Mouse (Mus musculus): ENCODE results near the gene Itgad. TPM values are rescaled to one million over a fixed set of nuclear protein-coding genes. Genes with fewer than 3 reads are reported as not detected.
A peak's percentile ranks its signal among the peaks of the same experiment; 100 is the strongest.

Itgad gene
- polyA plus RNA-seq, 1 experiment from 2014 or later = not detected

DNA sequence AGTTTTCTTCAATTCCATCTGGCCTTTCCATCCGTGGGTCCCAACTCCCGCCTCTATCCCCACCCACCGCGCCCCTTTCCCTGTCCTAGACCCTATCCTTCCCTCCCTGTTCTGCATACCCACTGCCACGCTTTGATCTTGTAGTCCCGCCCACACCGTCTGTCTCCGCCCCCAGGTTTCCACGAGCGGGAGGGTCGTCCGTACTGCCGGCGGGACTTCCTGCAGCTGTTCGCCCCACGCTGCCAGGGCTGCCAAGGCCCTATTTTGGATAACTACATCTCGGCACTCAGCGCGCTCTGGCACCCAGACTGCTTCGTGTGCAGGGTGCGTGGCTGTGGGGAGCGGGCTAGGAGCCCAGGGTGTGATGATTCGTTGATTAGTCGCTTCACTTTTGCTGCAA, 98.4 kb downstream of the Itgad start:
- TF ChIP-seq EP300 (optimal IDR thresholded peaks at IDR 0.05) (no peak), CTCF (IDR thresholded peaks at IDR 0.05; ENCODE audit: low read depth) (no peak)
- Histone ChIP-seq H3K9ac (ENCODE audit: low read length) (no peak overlapping the region), H3K4me2 (replicated peaks; ENCODE audit: low read depth) (peak overlapping the region; percentile 35), H3K27me3 (ENCODE audit: control insufficient read depth, insufficient read depth, low read length) (no peaks in the 10 kb centered on the region), H3K4me3 (ENCODE audit: low read depth, low read length) (no peak overlapping the region), H3K4me1 (replicated peaks; ENCODE audit: control insufficient read depth, insufficient read depth) (no peaks in the 10 kb centered on the region), H3K9me3 (ENCODE audit: control insufficient read depth, low read length) (no peaks in the 10 kb centered on the region), H3K36me3 (ENCODE audit: control insufficient read depth, insufficient read depth, low read length) (peaks cover 12% of the 10 kb centered on the region), H3K27ac (replicated peaks) (no peak overlapping the region)
- WGBS = 18% methylated on average over 24 of the region's 24 CpGs
- DNase-seq (ENCODE audit: low spot score) (peak; percentile 41), ATAC-seq (ENCODE audit: low FRiP score, low TSS enrichment) (no peak)

DNA sequence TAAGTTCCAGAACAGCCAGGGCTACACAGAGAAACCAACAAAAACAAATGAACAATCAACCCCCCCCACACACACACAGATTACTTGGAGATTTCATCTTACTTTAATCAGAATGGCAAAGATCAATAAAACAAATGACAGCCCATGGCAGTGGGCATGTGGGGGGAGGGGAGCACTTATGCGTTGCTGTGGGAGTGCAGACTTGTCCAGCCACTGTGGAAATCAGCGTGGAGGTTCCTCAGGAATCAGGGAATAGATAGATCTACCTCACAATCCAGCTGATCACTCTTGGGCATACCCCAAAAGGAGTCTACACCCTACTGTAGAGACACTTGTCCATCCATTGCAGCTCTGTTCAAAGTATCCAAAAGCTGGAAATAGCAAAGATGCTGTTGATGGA, 100.8 kb downstream of the Itgad start:
- DNase-seq (ENCODE audit: low spot score) (no peak), ATAC-seq (ENCODE audit: low FRiP score, low TSS enrichment) (no peak)
- Histone ChIP-seq H3K36me3 (ENCODE audit: control insufficient read depth, insufficient read depth, low read length) (peaks cover 12% of the 10 kb centered on the region), H3K4me2 (replicated peaks; ENCODE audit: low read depth) (no peak overlapping the region), H3K4me1 (replicated peaks; ENCODE audit: control insufficient read depth, insufficient read depth) (no peaks in the 10 kb centered on the region), H3K9me3 (ENCODE audit: control insufficient read depth, low read length) (no peaks in the 10 kb centered on the region), H3K27me3 (ENCODE audit: control insufficient read depth, insufficient read depth, low read length) (no peaks in the 10 kb centered on the region), H3K27ac (replicated peaks) (no peak overlapping the region), H3K9ac (ENCODE audit: low read length) (no peak overlapping the region), H3K4me3 (ENCODE audit: low read depth, low read length) (no peak overlapping the region)
- 52% methylated on average over 2 of the region's 2 CpGs for WGBS
- TF ChIP-seq CTCF (IDR thresholded peaks at IDR 0.05; ENCODE audit: low read depth) (no peak), EP300 (optimal IDR thresholded peaks at IDR 0.05) (no peak)

DNA sequence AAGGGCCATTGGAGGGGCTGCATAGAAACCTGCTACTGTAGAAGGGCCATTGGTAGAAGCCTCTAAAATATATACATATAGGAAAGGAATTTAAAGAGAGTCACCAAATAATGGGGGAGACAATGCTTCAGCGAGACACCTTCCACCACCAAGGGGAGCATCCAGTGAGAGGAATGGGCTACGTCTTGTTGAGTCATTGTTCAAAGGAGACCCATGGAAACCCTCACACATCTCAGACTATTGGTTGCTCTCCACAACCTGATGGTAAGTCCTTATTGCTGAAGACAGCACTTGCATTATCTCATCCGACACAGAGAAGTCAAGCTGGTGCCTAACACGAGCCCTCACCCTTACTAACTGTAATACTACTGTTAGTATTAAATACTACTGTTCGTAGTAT, 101.6 kb downstream of the Itgad start:
- H3K9ac ChIP-seq (ENCODE audit: low read length) = no peak overlapping the region
- 78% methylated on average over 5 of the region's 5 CpGs for WGBS
- H3K27me3 ChIP-seq (ENCODE audit: control insufficient read depth, insufficient read depth, low read length) = no peaks in the 10 kb centered on the region
- H3K27ac ChIP-seq (replicated peaks) = no peak overlapping the region
- TF ChIP-seq EP300 (optimal IDR thresholded peaks at IDR 0.05) (no peak), CTCF (IDR thresholded peaks at IDR 0.05; ENCODE audit: low read depth) (no peak)
- no peaks in the 10 kb centered on the region for H3K9me3 ChIP-seq (ENCODE audit: control insufficient read depth, low read length)
- H3K36me3 ChIP-seq (ENCODE audit: control insufficient read depth, insufficient read depth, low read length) = peaks cover 12% of the 10 kb centered on the region
- H3K4me3 ChIP-seq (ENCODE audit: low read depth, low read length) = no peak overlapping the region
- H3K4me1 ChIP-seq (replicated peaks; ENCODE audit: control insufficient read depth, insufficient read depth) = no peaks in the 10 kb centered on the region
- ATAC-seq (ENCODE audit: low FRiP score, low TSS enrichment) (no peak), DNase-seq (ENCODE audit: low spot score) (no peak)
- H3K4me2 ChIP-seq (replicated peaks; ENCODE audit: low read depth) = no peak overlapping the region

DNA sequence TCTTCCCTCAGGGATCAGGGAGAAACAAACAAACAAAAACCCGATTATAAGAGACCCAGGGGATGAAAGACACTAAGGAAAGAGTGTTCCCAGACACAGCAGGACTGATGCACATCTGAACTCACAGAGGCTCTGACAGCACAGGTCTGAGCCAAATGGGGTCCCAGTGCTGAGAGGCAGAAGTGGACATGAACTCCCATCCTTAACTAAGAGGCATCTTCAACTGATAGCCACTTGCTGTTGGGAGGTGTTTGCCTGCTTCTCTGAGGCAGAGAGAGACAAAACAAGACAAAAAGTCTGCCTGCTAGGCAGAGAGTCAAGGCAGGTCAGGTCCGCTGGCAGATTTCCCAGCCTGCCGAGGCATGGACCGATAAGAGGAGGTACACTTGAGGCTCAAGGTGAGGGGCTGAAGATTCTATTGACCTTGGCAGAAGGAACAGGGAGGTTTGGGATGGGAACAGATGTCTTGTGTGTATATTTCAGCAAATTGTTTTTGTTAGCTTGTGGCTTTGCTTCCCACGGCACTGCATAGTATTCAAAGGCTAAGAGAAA, 102.7 kb downstream of the Itgad start:
- 15% methylated on average over 5 of the region's 5 CpGs for WGBS
- no peak for TF ChIP-seq EP300 (optimal IDR thresholded peaks at IDR 0.05)
- no peak for TF ChIP-seq CTCF (IDR thresholded peaks at IDR 0.05; ENCODE audit: low read depth)

DNA sequence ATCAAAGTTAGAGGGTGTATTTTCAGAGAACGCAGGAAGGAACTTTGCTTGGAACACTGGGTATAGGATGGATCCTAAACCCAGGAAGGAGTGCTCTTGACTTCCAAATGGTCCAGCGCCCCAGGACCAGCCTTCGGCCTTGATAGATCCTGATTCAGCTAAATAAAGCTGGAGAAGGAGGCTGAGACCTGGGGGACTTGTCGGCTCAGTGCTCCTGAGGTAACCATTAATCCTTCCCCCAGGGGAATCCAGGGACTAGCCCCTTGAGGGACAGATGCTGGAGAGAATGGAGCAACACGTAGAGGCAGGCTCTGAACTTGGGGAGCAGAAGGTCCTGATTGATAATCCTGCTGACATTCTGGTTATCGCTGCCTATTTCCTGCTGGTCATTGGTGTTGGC, 111.2 kb downstream of the Itgad start, which contains the start of gene Slc5a2:
Slc5a2 (plus strand) TSS at position 247 of the 400 bp plus-strand sequence.
- ATAC-seq (ENCODE audit: low FRiP score, low TSS enrichment) (no peak), DNase-seq (ENCODE audit: low spot score) (no peak)
- WGBS = 79% methylated on average over 6 of the region's 6 CpGs
- no peak for TF ChIP-seq EP300 (optimal IDR thresholded peaks at IDR 0.05)
- TF ChIP-seq CTCF (IDR thresholded peaks at IDR 0.05; ENCODE audit: low read depth) = no peak
- H3K27me3 ChIP-seq (ENCODE audit: control insufficient read depth, insufficient read depth, low read length) = no peaks in the 10 kb centered on the region
- H3K4me1 ChIP-seq (replicated peaks; ENCODE audit: control insufficient read depth, insufficient read depth) = no peaks in the 10 kb centered on the region
- no peaks in the 10 kb centered on the region for H3K9me3 ChIP-seq (ENCODE audit: control insufficient read depth, low read length)
- no peak within 1 kb of the TSS for H3K4me3 ChIP-seq (ENCODE audit: low read depth, low read length)
- H3K9ac ChIP-seq (ENCODE audit: low read length) = no peak within 1 kb of the TSS
- H3K36me3 ChIP-seq (ENCODE audit: control insufficient read depth, insufficient read depth, low read length) = no peaks in the 10 kb centered on the region
- no peak within 1 kb of the TSS for H3K27ac ChIP-seq (replicated peaks)
- H3K4me2 ChIP-seq (replicated peaks; ENCODE audit: low read depth) = no peak within 1 kb of the TSS

More for the DNA sequence above, 102.7 kb downstream of the Itgad start:
- no peak overlapping the region for H3K4me2 ChIP-seq (replicated peaks; ENCODE audit: low read depth)
- no peaks in the 10 kb centered on the region for H3K4me1 ChIP-seq (replicated peaks; ENCODE audit: control insufficient read depth, insufficient read depth)
- H3K9ac ChIP-seq (ENCODE audit: low read length) = no peak overlapping the region
- peak; percentile 38; the same call in 1 of the 2 replicates for ATAC-seq (ENCODE audit: low FRiP score, low TSS enrichment)
- H3K27ac ChIP-seq (replicated peaks) = no peak overlapping the region
- H3K9me3 ChIP-seq (ENCODE audit: control insufficient read depth, low read length) = no peaks in the 10 kb centered on the region
- peaks cover 12% of the 10 kb centered on the region for H3K36me3 ChIP-seq (ENCODE audit: control insufficient read depth, insufficient read depth, low read length)
- no peak for DNase-seq (ENCODE audit: low spot score)
- no peaks in the 10 kb centered on the region for H3K27me3 ChIP-seq (ENCODE audit: control insufficient read depth, insufficient read depth, low read length)
- H3K4me3 ChIP-seq (ENCODE audit: low read depth, low read length) = no peak overlapping the region

DNA sequence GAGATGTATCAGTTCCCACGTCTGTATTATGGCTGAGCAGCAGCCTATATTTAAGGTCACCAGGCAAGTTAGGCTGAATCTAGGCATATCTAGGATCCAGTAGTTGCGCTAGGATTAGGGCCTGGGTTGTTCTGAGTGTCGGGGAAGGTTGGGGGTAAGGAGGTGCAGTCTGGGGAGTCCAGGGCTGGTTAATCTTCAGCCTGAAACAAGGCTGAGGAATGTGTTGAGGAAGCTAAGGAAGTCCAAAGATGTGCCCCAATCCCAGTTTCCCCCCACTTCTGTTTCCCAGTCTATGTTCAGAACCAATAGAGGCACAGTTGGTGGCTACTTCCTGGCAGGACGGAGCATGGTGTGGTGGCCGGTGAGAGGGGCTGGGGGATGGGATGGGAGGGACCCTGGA, 111.9 kb downstream of the Itgad start:
- WGBS = 78% methylated on average over 5 of the region's 5 CpGs

More for the DNA sequence above, 111.9 kb downstream of the Itgad start:
- Histone ChIP-seq H3K4me1 (replicated peaks; ENCODE audit: control insufficient read depth, insufficient read depth) (no peaks in the 10 kb centered on the region), H3K4me2 (replicated peaks; ENCODE audit: low read depth) (no peak overlapping the region), H3K9me3 (ENCODE audit: control insufficient read depth, low read length) (no peaks in the 10 kb centered on the region), H3K36me3 (ENCODE audit: control insufficient read depth, insufficient read depth, low read length) (no peaks in the 10 kb centered on the region), H3K4me3 (ENCODE audit: low read depth, low read length) (no peak overlapping the region), H3K27ac (replicated peaks) (no peak overlapping the region), H3K27me3 (ENCODE audit: control insufficient read depth, insufficient read depth, low read length) (no peaks in the 10 kb centered on the region), H3K9ac (ENCODE audit: low read length) (no peak overlapping the region)
- TF ChIP-seq CTCF (IDR thresholded peaks at IDR 0.05; ENCODE audit: low read depth) (no peak), EP300 (optimal IDR thresholded peaks at IDR 0.05) (no peak)
- no peak for ATAC-seq (ENCODE audit: low FRiP score, low TSS enrichment)
- no peak for DNase-seq (ENCODE audit: low spot score)

All from stomach, postnatal 0 days (tissue).